Mouse (Mus musculus) liver, embryonic 14.5 days (tissue): ENCODE measurements around the gene E2f6.

Experiments
- CTCF ChIP-seq: IDR thresholded peaks from 2 replicates; pipeline ENCODE4 v1.5.1; 2016; ENCODE audit warnings: antibody characterized with exemption, low read depth, control low read depth
- EP300 ChIP-seq: IDR thresholded peaks from 2 replicates; pipeline ENCODE4 v1.6.1; 2016; ENCODE audit warnings: antibody characterized with exemption, low read depth

- TF ChIP-seq CTCF, result no peak
- no peak for TF ChIP-seq EP300
These were observed 25.4 kb downstream of the E2f6 start for GRCm38 (mm10) chr12:16836188-16836587.
